Mouse (Mus musculus): ENCODE data around the gene Aldh5a1. TPM values are rescaled to one million over a fixed set of nuclear protein-coding genes. Genes with fewer than 3 reads are reported as not detected.

Gene Aldh5a1
- total RNA-seq, 2 experiments from 2014 or later, result 60.6 to 61.7 TPM

DNA sequence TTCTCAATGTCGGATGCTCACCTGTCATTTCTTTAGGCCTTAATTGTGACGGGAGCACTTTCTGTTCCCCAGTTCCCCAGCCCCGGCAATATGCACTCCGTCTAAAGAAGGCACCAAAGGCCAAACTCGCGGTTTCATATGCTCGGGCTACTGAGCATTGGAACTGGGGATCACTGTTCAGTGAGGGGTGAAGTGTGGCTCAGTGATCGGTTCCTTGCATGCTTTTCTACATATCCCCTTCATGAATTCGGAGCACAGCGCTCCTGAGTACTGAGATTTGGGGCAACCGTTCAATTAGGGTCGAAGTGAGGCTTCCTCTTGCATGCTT is 342 bp upstream of the Aldh5a1 start:
- no peak for DNase-seq (ENCODE audit: extremely low spot score in 1 of 2, low spot score in 1 of 2)

- no peak for DNase-seq (ENCODE audit: extremely low spot score in 1 of 2, low spot score in 1 of 2)
Measured at GRCm38 (mm10) chr13:24936772-24937107, 721 bp downstream of the Aldh5a1 start.

DNA sequence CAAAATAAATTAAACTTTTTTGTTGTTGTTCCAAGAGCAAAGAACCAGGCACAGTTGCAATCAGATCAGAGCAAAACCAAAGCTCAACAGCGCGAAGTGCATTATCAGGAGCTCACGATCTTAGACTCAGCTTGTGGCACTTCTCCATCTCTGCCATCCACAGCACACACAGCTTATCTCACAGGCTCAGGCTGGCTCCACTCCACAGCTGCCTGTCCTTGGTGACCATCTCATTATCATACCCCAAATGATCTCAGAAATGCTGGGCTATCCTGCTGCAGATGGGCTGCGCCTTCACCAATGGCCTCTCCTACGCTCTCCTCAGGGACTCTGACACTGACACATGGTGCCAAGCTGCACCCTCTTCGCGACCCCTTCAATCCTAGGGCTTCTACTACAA is 4.3 kb downstream of the Aldh5a1 start:
- DNase-seq (ENCODE audit: extremely low spot score in 1 of 2, low spot score in 1 of 2), result no peak

- no peak for DNase-seq (ENCODE audit: extremely low spot score in 1 of 2, low spot score in 1 of 2)
Measured at GRCm38 (mm10) chr13:24930591-24930990, 6.9 kb downstream of the Aldh5a1 start.

GRCm38 (mm10) chr13:24923991-24924390 is 13.5 kb downstream of the Aldh5a1 start:
- no peak for DNase-seq (ENCODE audit: extremely low spot score in 1 of 2, low spot score in 1 of 2)

- no peak for DNase-seq (ENCODE audit: extremely low spot score in 1 of 2, low spot score in 1 of 2)
Measured at GRCm38 (mm10) chr13:24921281-24921680, 16.2 kb downstream of the Aldh5a1 start.

GRCm38 (mm10) chr13:24920333-24920977 is 17.0 kb downstream of the Aldh5a1 start:
- peak in 1 of 2 experiments; percentile 46 for DNase-seq (ENCODE audit: extremely low spot score in 1 of 2, low spot score in 1 of 2)

DNA sequence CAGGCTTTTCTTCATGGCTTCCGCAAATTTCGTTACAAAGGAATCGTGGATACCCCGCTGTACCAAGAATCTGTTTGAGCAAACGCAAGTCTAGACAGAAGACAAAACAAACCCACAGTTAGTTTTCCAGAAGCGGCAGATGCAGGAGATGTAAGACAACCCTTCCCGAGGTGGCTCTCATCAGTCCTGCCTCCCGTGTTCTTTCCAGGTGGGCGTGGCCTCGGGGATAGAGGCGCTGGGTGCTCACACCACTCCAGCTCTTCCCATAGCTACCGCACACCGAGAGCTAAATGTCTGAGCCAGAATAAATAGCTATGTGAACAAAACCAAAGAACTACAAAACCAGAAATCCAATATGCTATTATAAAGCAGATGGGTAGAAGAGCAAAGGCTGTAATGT is 21.6 kb downstream of the Aldh5a1 start:
- DNase-seq (ENCODE audit: extremely low spot score in 1 of 2, low spot score in 1 of 2), result no peak

- no peak for DNase-seq (ENCODE audit: extremely low spot score in 1 of 2, low spot score in 1 of 2)
Measured at GRCm38 (mm10) chr13:24914915-24915314, 22.5 kb downstream of the Aldh5a1 start.

GRCm38 (mm10) chr13:24913576-24913975 is 23.9 kb downstream of the Aldh5a1 start:
- no peak for DNase-seq (ENCODE audit: extremely low spot score in 1 of 2, low spot score in 1 of 2)

GRCm38 (mm10) chr13:24909112-24909511 is 28.3 kb downstream of the Aldh5a1 start:
- DNase-seq (ENCODE audit: extremely low spot score in 1 of 2, low spot score in 1 of 2), result no peak

- DNase-seq (ENCODE audit: extremely low spot score in 1 of 2, low spot score in 1 of 2), result no peak
Measured at GRCm38 (mm10) chr13:24906831-24907570, 30.5 kb downstream of the Aldh5a1 start.

GRCm38 (mm10) chr13:24905422-24905821 is 32.0 kb downstream of the Aldh5a1 start:
- no peak for DNase-seq (ENCODE audit: extremely low spot score in 1 of 2, low spot score in 1 of 2)

GRCm38 (mm10) chr13:24903412-24903811 is 34.0 kb downstream of the Aldh5a1 start:
- DNase-seq (ENCODE audit: extremely low spot score in 1 of 2, low spot score in 1 of 2), result no peak

- DNase-seq (ENCODE audit: extremely low spot score in 1 of 2, low spot score in 1 of 2), result no peak
Measured at GRCm38 (mm10) chr13:24901916-24902315, 35.5 kb downstream of the Aldh5a1 start.

DNA sequence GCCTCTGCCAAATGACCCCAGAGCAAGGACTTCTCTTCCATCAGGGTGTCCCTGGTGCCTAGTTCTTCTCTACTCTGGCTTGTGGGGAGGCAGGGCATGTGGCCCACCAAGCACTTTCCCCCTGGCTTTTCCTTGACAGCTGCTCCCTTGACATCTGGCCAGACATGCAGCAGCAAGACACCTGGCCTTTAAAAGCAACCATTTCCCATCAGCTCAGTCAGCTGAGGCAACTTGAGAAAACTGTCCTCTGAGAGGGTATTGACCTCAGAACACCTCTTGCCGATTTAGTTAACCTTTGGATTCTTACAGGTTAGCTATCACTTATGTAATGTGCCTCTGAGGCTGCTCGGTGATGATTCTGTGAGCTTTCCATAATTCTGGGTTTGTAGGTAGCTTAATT is 43.6 kb downstream of the Aldh5a1 start:
- no peak for DNase-seq (ENCODE audit: extremely low spot score in 1 of 2, low spot score in 1 of 2)

GRCm38 (mm10) chr13:24892516-24892915 is 44.9 kb downstream of the Aldh5a1 start:
- no peak for DNase-seq (ENCODE audit: extremely low spot score in 1 of 2, low spot score in 1 of 2)

GRCm38 (mm10) chr13:24889554-24889953 is 47.9 kb downstream of the Aldh5a1 start:
- no peak for DNase-seq (ENCODE audit: extremely low spot score in 1 of 2, low spot score in 1 of 2)

DNA sequence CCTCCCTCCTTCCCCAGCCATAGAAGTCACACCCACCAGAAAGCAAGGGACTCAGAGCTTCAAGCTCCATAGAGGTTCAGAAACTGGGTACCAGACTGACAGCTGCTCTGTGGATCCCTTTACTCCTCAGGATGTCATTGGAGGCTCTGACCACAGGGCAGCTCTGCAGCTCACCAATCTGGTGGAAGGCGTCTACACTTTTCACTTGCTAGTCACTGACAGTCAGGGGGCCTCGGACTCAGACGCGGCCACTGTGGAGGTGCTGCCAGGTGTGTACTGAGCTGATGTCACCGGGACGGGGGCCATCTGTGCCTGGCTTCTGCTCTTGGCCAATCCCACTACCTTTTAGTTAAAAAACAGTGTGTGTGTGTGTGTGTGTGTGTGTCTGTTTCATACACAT is 55.0 kb downstream of the Aldh5a1 start:
- peak in 1 of 2 experiments; percentile 13 for DNase-seq (ENCODE audit: extremely low spot score in 1 of 2, low spot score in 1 of 2)

GRCm38 (mm10) chr13:24880704-24881103 is 56.8 kb downstream of the Aldh5a1 start:
- DNase-seq (ENCODE audit: extremely low spot score in 1 of 2, low spot score in 1 of 2), result no peak

DNA sequence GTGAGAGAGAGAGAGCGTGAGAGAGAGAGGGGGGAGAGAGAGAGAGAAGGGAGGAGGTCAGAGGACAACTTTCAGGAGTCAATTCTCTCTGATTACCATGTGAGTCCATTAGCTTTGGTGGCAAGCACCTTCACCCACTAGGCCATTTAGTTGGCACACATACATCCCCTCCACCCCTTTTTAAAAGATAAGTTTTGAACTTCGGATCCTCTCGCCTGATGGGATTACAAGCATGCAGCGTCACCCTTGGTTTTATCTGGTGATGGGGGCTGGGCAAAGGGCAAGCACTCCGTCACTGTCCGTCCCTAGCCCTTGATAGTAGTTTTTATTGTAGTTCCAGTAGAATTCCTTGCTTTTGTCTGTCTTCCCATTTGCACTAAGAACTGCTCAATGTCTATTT is 57.3 kb downstream of the Aldh5a1 start:
- DNase-seq (ENCODE audit: extremely low spot score in 1 of 2, low spot score in 1 of 2), result no peak

- DNase-seq (ENCODE audit: extremely low spot score in 1 of 2, low spot score in 1 of 2), result no peak
Measured at GRCm38 (mm10) chr13:24879359-24880040, 58.0 kb downstream of the Aldh5a1 start.
